ENCODE assay signal across 8 mouse cellular contexts in genomic region chr10:80659213-80659612, GRCm38 (mm10). TPM values are rescaled to one million over a fixed set of nuclear protein-coding genes. Genes with fewer than 3 reads are reported as not detected.
A peak's percentile ranks its signal among the peaks of the same experiment; 100 is the strongest.
DNase-seq lines count a peak whose midpoint lies in the region; ATAC-seq lines count a peak whose summit lies in the region.

No protein-coding gene starts in this region.

- no peaks in the 10 kb centered on the region for H3K36me3 ChIP-seq in heart, embryonic 11.5 days (ENCODE audit: control insufficient read depth, insufficient read depth, low read length)
- H3K36me3 ChIP-seq in kidney, embryonic 14.5 days (ENCODE audit: control insufficient read depth, insufficient read depth, low read length), result no peaks in the 10 kb centered on the region
- no peaks in the 10 kb centered on the region for H3K36me3 ChIP-seq in liver, embryonic 11.5 days (ENCODE audit: control insufficient read depth, insufficient read depth, low read length)

- ATAC-seq in heart, embryonic 11.5 days (replicated peaks; ENCODE audit: insufficient number of reproducible peaks, low FRiP score, low TSS enrichment), result no peak
- ATAC-seq in kidney, embryonic 14.5 days (ENCODE audit: low FRiP score, low TSS enrichment), result no peak
- ATAC-seq in liver, embryonic 11.5 days (replicated peaks; ENCODE audit: low FRiP score), result no peak

- no peak overlapping the region for H3K27ac ChIP-seq in heart, embryonic 11.5 days (ENCODE audit: low read depth, low read length)
- no peak overlapping the region for H3K27ac ChIP-seq in kidney, embryonic 14.5 days (ENCODE audit: low read depth, low read length)
- peak overlapping the region; percentile 32; the same call in 1 of the 2 replicates for H3K27ac ChIP-seq in liver, embryonic 11.5 days (ENCODE audit: low read depth, low read length)

- H3K9ac ChIP-seq in heart, embryonic 11.5 days (ENCODE audit: low read depth, low read length), result no peak overlapping the region
- no peak overlapping the region for H3K9ac ChIP-seq in kidney, embryonic 14.5 days (ENCODE audit: low read depth, low read length)
- H3K9ac ChIP-seq in liver, embryonic 11.5 days (ENCODE audit: low read depth, low read length), result peak overlapping the region; percentile 52; the same call in 1 of the 2 replicates

- H3K4me1 ChIP-seq in heart, embryonic 11.5 days (ENCODE audit: control insufficient read depth, insufficient read depth, low read length), result peaks cover 31% of the 10 kb centered on the region
- H3K4me1 ChIP-seq in kidney, embryonic 14.5 days (ENCODE audit: control insufficient read depth, insufficient read depth, low read length), result peaks cover 35% of the 10 kb centered on the region
- peaks cover 38% of the 10 kb centered on the region for H3K4me1 ChIP-seq in liver, embryonic 11.5 days (replicated peaks; ENCODE audit: control insufficient read depth, insufficient read depth, low read length)

- peak overlapping the region; percentile 6; the same call in 1 of the 2 replicates for H3K4me3 ChIP-seq in heart, embryonic 11.5 days (ENCODE audit: low read depth, low read length)
- H3K4me3 ChIP-seq in kidney, embryonic 14.5 days (ENCODE audit: low read length), result no peak overlapping the region; the same call in 1 of the 2 replicates
- peak overlapping the region; percentile 26; the same call in 1 of the 2 replicates for H3K4me3 ChIP-seq in liver, embryonic 11.5 days (ENCODE audit: low read depth, low read length)

- WGBS in heart, embryonic 11.5 days (ENCODE audit: insufficient replicate concordance), result 15% methylated on average over 10 of the region's 10 CpGs
- WGBS in kidney, embryonic 14.5 days, result 20% methylated on average over 10 of the region's 10 CpGs
- WGBS in liver, embryonic 11.5 days, result 17% methylated on average over 10 of the region's 10 CpGs

- no peaks in the 10 kb centered on the region for H3K9me3 ChIP-seq in heart, embryonic 11.5 days (replicated peaks; ENCODE audit: control insufficient read depth, low read length)
- H3K9me3 ChIP-seq in kidney, embryonic 14.5 days (ENCODE audit: control insufficient read depth, low read length), result no peaks in the 10 kb centered on the region
- H3K9me3 ChIP-seq in liver, embryonic 11.5 days (ENCODE audit: control insufficient read depth, low read length), result no peaks in the 10 kb centered on the region

- peak; percentile 54 to 69 for DNase-seq in CD8-positive naive resting alpha-beta T cell, adult 2 months (ENCODE audit: low read depth in 2 of 2, low spot score in 2 of 2)
- peak; percentile 60 for DNase-seq in adrenal gland, adult 8-10 months
- DNase-seq in embryo, embryonic 11.5 days (ENCODE audit: low read depth, low spot score), result peak; percentile 68
- DNase-seq in liver, embryonic 11.5 days (ENCODE audit: low spot score), result no peak
- peak; percentile 80 for DNase-seq in neural tube, embryonic 10.5 days (ENCODE audit: extremely low spot score, low spot score)
- DNase-seq in thymus, postnatal 25 days, result peak; percentile 82

- H3K4me2 ChIP-seq in heart, embryonic 11.5 days, result peak overlapping the region; percentile 41
- peak overlapping the region; percentile 15; the same call in 1 of the 2 replicates for H3K4me2 ChIP-seq in kidney, embryonic 14.5 days (replicated peaks; ENCODE audit: low read depth, low read length)
- peak overlapping the region; percentile 55 for H3K4me2 ChIP-seq in liver, embryonic 11.5 days

- H3K27me3 ChIP-seq in heart, embryonic 11.5 days (ENCODE audit: control insufficient read depth, insufficient read depth, low read length), result no peaks in the 10 kb centered on the region
- H3K27me3 ChIP-seq in kidney, embryonic 14.5 days (ENCODE audit: control insufficient read depth, insufficient read depth, low read length), result no peaks in the 10 kb centered on the region
- no peaks in the 10 kb centered on the region for H3K27me3 ChIP-seq in liver, embryonic 11.5 days (replicated peaks; ENCODE audit: control insufficient read depth, insufficient read depth, low read length)

RNA-seq across cellular contexts. Expression of gene Btbd2, which starts 2.3 kb away (rescaled TPM):
- 10 to 100 TPM; 63.4 to 94.6 (median 79.1) TPM for total RNA-seq in adrenal gland, adult 8-10 months (2022)
- 37.6 and 47.0 TPM in 2 replicates for polyA plus RNA-seq in heart, embryonic 11.5 days (2014; fragmentation: Nextera tagmentation; extraction: Ambion mirVana)
- polyA plus RNA-seq in kidney, embryonic 14.5 days (2014; fragmentation: Nextera tagmentation; extraction: Ambion mirVana), result 63.4 and 80.2 TPM in 2 replicates
- polyA plus RNA-seq in liver, embryonic 11.5 days (2014; fragmentation: Nextera tagmentation; extraction: Ambion mirVana), result 38.0 and 38.4 TPM in 2 replicates

RNA-seq across cellular contexts. Expression of gene Mknk2, which starts 18.7 kb away (rescaled TPM):
- 100 to 1,000 TPM; 106 to 157 (median 123) TPM for total RNA-seq in adrenal gland, adult 8-10 months (2022)
- 62.1 and 68.8 TPM in 2 replicates for polyA plus RNA-seq in heart, embryonic 11.5 days (2014; fragmentation: Nextera tagmentation; extraction: Ambion mirVana)
- polyA plus RNA-seq in kidney, embryonic 14.5 days (2014; fragmentation: Nextera tagmentation; extraction: Ambion mirVana), result 68.1 and 99.2 TPM in 2 replicates
- 124 and 128 TPM in 2 replicates for polyA plus RNA-seq in liver, embryonic 11.5 days (2014; fragmentation: Nextera tagmentation; extraction: Ambion mirVana)

RNA-seq across cellular contexts. Expression of gene Csnk1g2, which starts 36.6 kb away (rescaled TPM):
- 100 to 1,000 TPM; 157 to 173 (median 165) TPM for total RNA-seq in adrenal gland, adult 8-10 months (2022)
- 64.6 and 67.6 TPM in 2 replicates for polyA plus RNA-seq in heart, embryonic 11.5 days (2014; fragmentation: Nextera tagmentation; extraction: Ambion mirVana)
- 127 and 134 TPM in 2 replicates for polyA plus RNA-seq in kidney, embryonic 14.5 days (2014; fragmentation: Nextera tagmentation; extraction: Ambion mirVana)
- polyA plus RNA-seq in liver, embryonic 11.5 days (2014; fragmentation: Nextera tagmentation; extraction: Ambion mirVana), result 92.3 and 96.1 TPM in 2 replicates

RNA-seq across cellular contexts. Expression of gene Mob3a, which starts 42.6 kb away (rescaled TPM):
- 10 to 100 TPM; 16.2 to 33.5 (median 25.7) TPM for total RNA-seq in adrenal gland, adult 8-10 months (2022)
- polyA plus RNA-seq in heart, embryonic 11.5 days (2014; fragmentation: Nextera tagmentation; extraction: Ambion mirVana), result 38.9 and 39.0 TPM in 2 replicates
- 23.3 and 34.4 TPM in 2 replicates for polyA plus RNA-seq in kidney, embryonic 14.5 days (2014; fragmentation: Nextera tagmentation; extraction: Ambion mirVana)
- 56.7 and 57.3 TPM in 2 replicates for polyA plus RNA-seq in liver, embryonic 11.5 days (2014; fragmentation: Nextera tagmentation; extraction: Ambion mirVana)

RNA-seq across cellular contexts. Expression of gene Izumo4, which starts 42.8 kb away (rescaled TPM):
- total RNA-seq in adrenal gland, adult 8-10 months (2022), result 10 to 100 TPM; 19.3 to 46.2 (median 33.3) TPM
- polyA plus RNA-seq in heart, embryonic 11.5 days (2014; fragmentation: Nextera tagmentation; extraction: Ambion mirVana), result 8.2 and 8.5 TPM in 2 replicates
- polyA plus RNA-seq in kidney, embryonic 14.5 days (2014; fragmentation: Nextera tagmentation; extraction: Ambion mirVana), result 8.5 and 14.6 TPM in 2 replicates
- polyA plus RNA-seq in liver, embryonic 11.5 days (2014; fragmentation: Nextera tagmentation; extraction: Ambion mirVana), result 5.7 and 6.8 TPM in 2 replicates
